Mouse (Mus musculus) cerebellum, adult 11-12 months (tissue): ENCODE data around the gene 4931417E11Rik.

ENCODE experiments used
- DNase-seq: peaks from one replicate; pipeline ENCODE4 v3.0.0; 2022

Gene 4931417E11Rik

GRCm38 (mm10) chr6:73469567-73469966 lies at the start of gene 4931417E11Rik:
Gene 4931417E11Rik, minus strand, starts transcription at chr6:73469667.
- no peak for DNase-seq

- peak; percentile 58 for DNase-seq
Observed at GRCm38 (mm10) chr6:73517818-73518396, 48.4 kb upstream of the 4931417E11Rik start.

- no peak for DNase-seq
Observed at GRCm38 (mm10) chr6:73512907-73513306, 43.4 kb upstream of the 4931417E11Rik start.

GRCm38 (mm10) chr6:73499631-73500030 lies 30.2 kb upstream of the 4931417E11Rik start:
- no peak for DNase-seq

GRCm38 (mm10) chr6:73497321-73497720 lies 27.9 kb upstream of the 4931417E11Rik start:
- no peak for DNase-seq

- DNase-seq, result no peak
Observed at GRCm38 (mm10) chr6:73490524-73490923, 21.1 kb upstream of the 4931417E11Rik start.

GRCm38 (mm10) chr6:73485616-73486015 lies 16.1 kb upstream of the 4931417E11Rik start:
- no peak for DNase-seq

GRCm38 (mm10) chr6:73466084-73466483 lies 3.4 kb downstream of the 4931417E11Rik start:
- no peak for DNase-seq

GRCm38 (mm10) chr6:73462543-73462942 lies 6.9 kb downstream of the 4931417E11Rik start:
- DNase-seq, result no peak

- DNase-seq, result no peak
Observed at GRCm38 (mm10) chr6:73433912-73434311, 35.6 kb downstream of the 4931417E11Rik start.

GRCm38 (mm10) chr6:73428618-73429336 lies 40.7 kb downstream of the 4931417E11Rik start:
- peak; percentile 27 for DNase-seq

- peak; percentile 47 for DNase-seq
Observed at GRCm38 (mm10) chr6:73427273-73427812, 42.1 kb downstream of the 4931417E11Rik start.
